Mouse (Mus musculus) gastrocnemius, adult 8-10 months (tissue): ENCODE results near the gene Abcc1. TPM values are rescaled to one million over a fixed set of nuclear protein-coding genes. Genes with fewer than 3 reads are reported as not detected.

Experiments used
- DNase-seq, 2 experiments: peaks; one replicate each; pipeline ENCODE4 v3.0.0; 2022; ENCODE audit warnings: low spot score in 2 of 2
- total RNA-seq, 4 experiments: library from RNA; stranded (reverse); gene quantifications; 2 replicates each; pipeline ENCODE4 v1.2.4; 2022

The Abcc1 gene
- total RNA-seq, 4 experiments from 2014 or later, result 17.2 to 23.2 (median 21.4) TPM

GRCm38 (mm10) chr16:14439801-14440614 is 78.7 kb downstream of the Abcc1 start:
- DNase-seq, result no peak

- DNase-seq, result peak; percentile 47 to 55
These were observed 82.9 kb downstream of the Abcc1 start for GRCm38 (mm10) chr16:14444059-14444855.

- peak; percentile 45 to 49 for DNase-seq
These were observed 83.8 kb downstream of the Abcc1 start for GRCm38 (mm10) chr16:14445197-14445596.

- no peak for DNase-seq
These were observed 86.0 kb downstream of the Abcc1 start for GRCm38 (mm10) chr16:14447366-14447765.

- DNase-seq, result no peak
These were observed 86.9 kb downstream of the Abcc1 start for GRCm38 (mm10) chr16:14448307-14448706.

- DNase-seq, result no peak
These were observed 88.5 kb downstream of the Abcc1 start for GRCm38 (mm10) chr16:14449861-14450260.

- no peak for DNase-seq
These were observed 90.2 kb downstream of the Abcc1 start for GRCm38 (mm10) chr16:14451374-14452046.

- no peak for DNase-seq
These were observed 101.2 kb downstream of the Abcc1 start for GRCm38 (mm10) chr16:14462535-14462934.

- no peak for DNase-seq
These were observed 103.7 kb downstream of the Abcc1 start for GRCm38 (mm10) chr16:14465016-14465415.

- peak in 1 of 2 experiments; percentile 0 for DNase-seq
These were observed 107.0 kb downstream of the Abcc1 start for GRCm38 (mm10) chr16:14468351-14468750.

GRCm38 (mm10) chr16:14468841-14469240 is 107.5 kb downstream of the Abcc1 start:
- no peak for DNase-seq

- no peak for DNase-seq
These were observed 110.8 kb downstream of the Abcc1 start for GRCm38 (mm10) chr16:14472171-14472570.

GRCm38 (mm10) chr16:14473686-14474085 is 112.3 kb downstream of the Abcc1 start:
- DNase-seq, result no peak

- no peak for DNase-seq
These were observed 113.6 kb downstream of the Abcc1 start for GRCm38 (mm10) chr16:14475001-14475400.

GRCm38 (mm10) chr16:14476056-14476455 is 114.7 kb downstream of the Abcc1 start:
- no peak for DNase-seq

- no peak for DNase-seq
These were observed 115.5 kb downstream of the Abcc1 start for GRCm38 (mm10) chr16:14476701-14477400.

GRCm38 (mm10) chr16:14477510-14478300 is 116.3 kb downstream of the Abcc1 start:
- no peak for DNase-seq

GRCm38 (mm10) chr16:14479641-14480040 is 118.3 kb downstream of the Abcc1 start:
- DNase-seq, result no peak

- DNase-seq, result no peak
These were observed 121.9 kb downstream of the Abcc1 start for GRCm38 (mm10) chr16:14483221-14483620.

GRCm38 (mm10) chr16:14493491-14494114 is 132.2 kb downstream of the Abcc1 start:
- DNase-seq, result no peak
